Mouse (Mus musculus) kidney, adult 2 months (tissue): Measurements from ENCODE around the gene Apoc3. TPM values are rescaled to one million over a fixed set of nuclear protein-coding genes. Genes with fewer than 3 reads are reported as not detected.

ENCODE experiments used
- DNase-seq: peaks from one replicate; pipeline ENCODE4 v3.0.0; 2021
- H3K27ac ChIP-seq: fragments of 200-500 bp; 2 replicates; pipeline ENCODE4 v1.5.1; 2012; ENCODE audit warnings: low read depth, low read length, control low read depth, inconsistent platforms; ENCODE audit not compliant: insufficient read depth
- H3K27me3 ChIP-seq: fragments of 200-500 bp; replicated peaks from 2 replicates; pipeline ENCODE4 v1.6.1; 2012; ENCODE audit warnings: mild to moderate bottlenecking, moderate library complexity, low read length, inconsistent platforms; ENCODE audit not compliant: control insufficient read depth, insufficient read depth
- H3K36me3 ChIP-seq: fragments of 200-500 bp; 2 replicates; pipeline ENCODE4 v1.6.1; 2012; ENCODE audit warnings: mild to moderate bottlenecking, moderate library complexity, low read length, inconsistent platforms; ENCODE audit not compliant: control insufficient read depth, insufficient read depth
- H3K4me1 ChIP-seq: fragments of 200-500 bp; 2 replicates; pipeline ENCODE4 v1.6.1; 2011; ENCODE audit warnings: low read length; ENCODE audit not compliant: control insufficient read depth, insufficient read depth
- H3K4me3 ChIP-seq: fragments of 200-500 bp; 2 replicates; pipeline ENCODE4 v1.5.1; 2011; ENCODE audit warnings: mild to moderate bottlenecking, low read depth, low read length, control low read depth; ENCODE audit not compliant: insufficient read depth
- CTCF ChIP-seq: fragments of 200-500 bp; conservative IDR thresholded peaks from 2 replicates; pipeline ENCODE4 v1.5.1; 2011; ENCODE audit warnings: low read depth, mild to moderate bottlenecking, control low read depth, low read length, moderate library complexity, mixed read lengths; ENCODE audit not compliant: insufficient read depth, insufficient read length
- POLR2A ChIP-seq: fragments of 200-500 bp; IDR thresholded peaks from one replicate; pipeline ENCODE4 v1.6.1; 2011; ENCODE audit warnings: low read depth, low read length, control low read depth
- WGBS: fragments of 180-500 bp; shearing (Covaris S2); methylation state at CpG from one replicate; pipeline ENCODE4 v1.1.7; 2018; 5-methylcytosine and 5-hydroxymethylcytosine counted together
- polyA plus RNA-seq: library from polyadenylated mRNA; depleted of rRNA; stranded (reverse); fragments of >200 nt; gene quantifications from 2 replicates; pipeline ENCODE4 v1.2.3, GENCODE M21; 2012

The Apoc3 gene
- polyA plus RNA-seq, 1 experiment, result 39.2 TPM

GRCm38 (mm10) chr9:46243584-46243983 lies 8.1 kb upstream of the Apoc3 start:
- TF ChIP-seq POLR2A, result no peak
- TF ChIP-seq CTCF, result no peak
- Histone ChIP-seq H3K27me3 (no peaks in the 10 kb centered on the region), H3K4me1 (no peaks in the 10 kb centered on the region), H3K4me3 (no peak overlapping the region), H3K36me3 (no peaks in the 10 kb centered on the region), H3K27ac (no peak overlapping the region)
- 65% methylated on average over 8 of the region's 8 CpGs for WGBS
- DNase-seq, result no peak

- no peak for TF ChIP-seq POLR2A
- Histone ChIP-seq H3K36me3 (no peaks in the 10 kb centered on the region), H3K4me1 (no peaks in the 10 kb centered on the region), H3K4me3 (no peak overlapping the region), H3K27me3 (no peaks in the 10 kb centered on the region), H3K27ac (no peak overlapping the region)
- no peak for DNase-seq
- WGBS, result 71% methylated on average over 4 of the region's 4 CpGs
Observed at GRCm38 (mm10) chr9:46243122-46243521, 7.7 kb upstream of the Apoc3 start.

- no peak for DNase-seq
- Histone ChIP-seq H3K4me1 (no peaks in the 10 kb centered on the region), H3K4me3 (no peak overlapping the region), H3K36me3 (no peaks in the 10 kb centered on the region), H3K27me3 (no peaks in the 10 kb centered on the region), H3K27ac (no peak overlapping the region)
- 73% methylated on average over 2 of the region's 2 CpGs for WGBS
- TF ChIP-seq CTCF (no peak), POLR2A (no peak)
Observed at GRCm38 (mm10) chr9:46241818-46242217, 6.4 kb upstream of the Apoc3 start.

GRCm38 (mm10) chr9:46240526-46241153 lies 5.2 kb upstream of the Apoc3 start, which contains the start of gene Apoa4:
Gene Apoa4 (plus strand): TSS chr9:46240696.
- Histone ChIP-seq H3K27me3 (no peaks in the 10 kb centered on the region), H3K36me3 (no peaks in the 10 kb centered on the region), H3K4me1 (0 out of 2 replicates have a peak, but pooled peaks cover 2% of the 10 kb centered on the region), H3K4me3 (no peak within 1 kb of the TSS), H3K27ac (no peak within 1 kb of the TSS)
- 62% methylated on average over 7 of the region's 7 CpGs for WGBS
- no peak for TF ChIP-seq CTCF
- DNase-seq, result peak; percentile 75

- Histone ChIP-seq H3K27me3 (no peaks in the 10 kb centered on the region), H3K27ac (no peak overlapping the region), H3K4me1 (0 out of 2 replicates have a peak, but pooled peaks cover 6% of the 10 kb centered on the region), H3K36me3 (no peaks in the 10 kb centered on the region), H3K4me3 (no peak overlapping the region)
- 83% methylated on average over 7 of the region's 7 CpGs for WGBS
- TF ChIP-seq CTCF (no peak), POLR2A (no peak)
- DNase-seq, result no peak
Observed at GRCm38 (mm10) chr9:46238850-46239249, 3.4 kb upstream of the Apoc3 start.

GRCm38 (mm10) chr9:46235649-46236048 lies 213 bp upstream of the Apoc3 start:
- no peak overlapping the region for H3K4me3 ChIP-seq
- H3K27ac ChIP-seq, result peak overlapping the region; percentile 41; the same call in 1 of the 2 replicates
- peak; percentile 75 for DNase-seq

GRCm38 (mm10) chr9:46235196-46235595 lies 240 bp downstream of the Apoc3 start:
- no peak for TF ChIP-seq POLR2A
- Histone ChIP-seq H3K27me3 (no peaks in the 10 kb centered on the region), H3K4me3 (no peak overlapping the region), H3K4me1 (0 out of 2 replicates have a peak, but pooled peaks cover 6% of the 10 kb centered on the region), H3K27ac (peak overlapping the region; percentile 41; the same call in 1 of the 2 replicates), H3K36me3 (no peaks in the 10 kb centered on the region)
- 63% methylated on average over 6 of the region's 6 CpGs for WGBS
- DNase-seq, result peak; percentile 87

More at GRCm38 (mm10) chr9:46235649-46236048, 213 bp upstream of the Apoc3 start:
- Histone ChIP-seq H3K36me3 (no peaks in the 10 kb centered on the region), H3K4me1 (0 out of 2 replicates have a peak, but pooled peaks cover 6% of the 10 kb centered on the region), H3K27me3 (no peaks in the 10 kb centered on the region)
- whole genome bisulfite sequencing, result 69% methylated on average over 4 of the region's 4 CpGs
- no peak for TF ChIP-seq CTCF
- TF ChIP-seq POLR2A, result no peak
